Mouse (Mus musculus) heart, embryonic 16.5 days (tissue): ENCODE measurements at regions not wholly inside any gene's neighbourhood (a gene's known extent, or its start where the extent isn't known, plus 50 kb on each side); places are given as distances from the start of the nearest gene placed in this dataset.

Source experiments
- ATAC-seq: fragments of 200-750 bp; cut with Nextera tagmentation; replicated peaks from 2 replicates; pipeline ENCODE4 v1.8.0; 2017; ENCODE audit warnings: moderate number of reproducible peaks; ENCODE audit not compliant: insufficient read depth, low FRiP score; ENCODE audit errors: extremely low read depth
- H3K27ac ChIP-seq: fragments of 300-500 bp; sonication (generic); 2 replicates; pipeline ENCODE4 v1.5.1; 2014; ENCODE audit warnings: mild to moderate bottlenecking, low read length, control low read depth, moderate library complexity
- H3K27me3 ChIP-seq: fragments of 300-500 bp; sonication (generic); 2 replicates; pipeline ENCODE4 v1.6.1; 2014; ENCODE audit warnings: low read length, mixed read lengths; ENCODE audit not compliant: control insufficient read depth, insufficient read depth
- H3K36me3 ChIP-seq: fragments of 300-500 bp; sonication (generic); 2 replicates; pipeline ENCODE4 v1.6.1; 2014; ENCODE audit not compliant: control insufficient read depth, insufficient read depth
- H3K4me1 ChIP-seq: fragments of 300-500 bp; sonication (generic); 2 replicates; pipeline ENCODE4 v1.6.1; 2014; ENCODE audit warnings: low read length, mixed read lengths; ENCODE audit not compliant: control insufficient read depth, insufficient read depth
- H3K4me2 ChIP-seq: fragments of 300-500 bp; sonication (generic); 2 replicates; pipeline ENCODE4 v1.6.1; 2014; ENCODE audit warnings: low read depth, mild to moderate bottlenecking, control low read depth, low read length
- H3K4me3 ChIP-seq: fragments of 300-500 bp; sonication (generic); 2 replicates; pipeline ENCODE4 v1.5.1; 2014; ENCODE audit warnings: mild to moderate bottlenecking, control low read depth, low read length
- H3K9ac ChIP-seq: fragments of 300-500 bp; sonication (generic); 2 replicates; pipeline ENCODE4 v1.6.1; 2014; ENCODE audit warnings: low read length, control low read depth
- H3K9me3 ChIP-seq: fragments of 300-500 bp; sonication (generic); replicated peaks from 2 replicates; pipeline ENCODE4 v1.6.1; 2016; ENCODE audit warnings: low read length; ENCODE audit not compliant: control insufficient read depth
- WGBS: fragments of 180-500 bp; shearing (Covaris S2); extraction: QIAGEN DNeasy Blood & Tissue Kit; methylation state at CpG from one replicate; pipeline ENCODE4 v1.1.7; 2014; 5-methylcytosine and 5-hydroxymethylcytosine counted together

- Histone ChIP-seq H3K9me3 (no peaks in the 10 kb centered on the region), H3K36me3 (no peaks in the 10 kb centered on the region), H3K27me3 (no peaks in the 10 kb centered on the region), H3K9ac (no peak overlapping the region), H3K27ac (no peak overlapping the region), H3K4me3 (no peak overlapping the region), H3K4me2 (no peak overlapping the region), H3K4me1 (no peaks in the 10 kb centered on the region)
- ATAC-seq, result no peak
- 84% methylated on average over 5 of the region's 5 CpGs for WGBS
Measured at GRCm38 (mm10) chr2:137821344-137821916, 434.9 kb upstream of the Btbd3 start.

- Histone ChIP-seq H3K27ac (no peak overlapping the region), H3K9ac (no peak overlapping the region), H3K4me3 (no peak overlapping the region), H3K4me2 (no peak overlapping the region), H3K36me3 (no peaks in the 10 kb centered on the region), H3K9me3 (no peaks in the 10 kb centered on the region), H3K27me3 (no peaks in the 10 kb centered on the region), H3K4me1 (no peaks in the 10 kb centered on the region)
- WGBS, result 85% methylated on average over 1 of the region's 1 CpGs
- no peak for ATAC-seq
Measured at GRCm38 (mm10) chr2:137814945-137815344, 441.4 kb upstream of the Btbd3 start.

- no peak for ATAC-seq
- Histone ChIP-seq H3K4me3 (no peak overlapping the region), H3K9ac (no peak overlapping the region), H3K4me2 (no peak overlapping the region), H3K27me3 (no peaks in the 10 kb centered on the region), H3K27ac (no peak overlapping the region), H3K9me3 (no peaks in the 10 kb centered on the region), H3K36me3 (no peaks in the 10 kb centered on the region), H3K4me1 (no peaks in the 10 kb centered on the region)
- 93% methylated on average over 13 of the region's 13 CpGs for WGBS
Measured at GRCm38 (mm10) chr2:137808401-137809230, 447.7 kb upstream of the Btbd3 start.

- no peak overlapping the region for H3K4me2 ChIP-seq
- H3K9me3 ChIP-seq, result no peaks in the 10 kb centered on the region
- WGBS, result 73% methylated on average over 5 of the region's 5 CpGs
- H3K27me3 ChIP-seq, result no peaks in the 10 kb centered on the region
- no peaks in the 10 kb centered on the region for H3K4me1 ChIP-seq
- H3K27ac ChIP-seq, result no peak overlapping the region
- ATAC-seq, result no peak
- H3K9ac ChIP-seq, result no peak overlapping the region
- H3K36me3 ChIP-seq, result no peaks in the 10 kb centered on the region
- no peak overlapping the region for H3K4me3 ChIP-seq
Measured at GRCm38 (mm10) chr2:137807594-137808295, 448.6 kb upstream of the Btbd3 start.

GRCm38 (mm10) chr2:137794841-137795240 lies 461.5 kb upstream of the Btbd3 start:
- no peaks in the 10 kb centered on the region for H3K9me3 ChIP-seq
- no peak overlapping the region for H3K4me2 ChIP-seq
- no peaks in the 10 kb centered on the region for H3K36me3 ChIP-seq
- H3K27ac ChIP-seq, result no peak overlapping the region
- no peaks in the 10 kb centered on the region for H3K27me3 ChIP-seq
- no peak for ATAC-seq
- WGBS, result 50% methylated on average over 2 of the region's 2 CpGs
- H3K9ac ChIP-seq, result no peak overlapping the region
- no peaks in the 10 kb centered on the region for H3K4me1 ChIP-seq
- H3K4me3 ChIP-seq, result no peak overlapping the region

- Histone ChIP-seq H3K4me1 (no peaks in the 10 kb centered on the region), H3K9me3 (no peaks in the 10 kb centered on the region), H3K4me2 (no peak overlapping the region), H3K27ac (no peak overlapping the region), H3K9ac (no peak overlapping the region), H3K4me3 (no peak overlapping the region), H3K27me3 (no peaks in the 10 kb centered on the region), H3K36me3 (no peaks in the 10 kb centered on the region)
- no peak for ATAC-seq
- WGBS, result 69% methylated on average over 6 of the region's 6 CpGs
Measured at GRCm38 (mm10) chr2:137784091-137784490, 472.3 kb upstream of the Btbd3 start.

- Histone ChIP-seq H3K36me3 (no peaks in the 10 kb centered on the region), H3K27me3 (no peaks in the 10 kb centered on the region), H3K4me1 (no peaks in the 10 kb centered on the region), H3K4me3 (no peak overlapping the region), H3K4me2 (no peak overlapping the region), H3K9ac (no peak overlapping the region), H3K27ac (no peak overlapping the region), H3K9me3 (no peaks in the 10 kb centered on the region)
- 81% methylated on average over 3 of the region's 3 CpGs for WGBS
- ATAC-seq, result no peak
Measured at GRCm38 (mm10) chr2:137777430-137777829, 478.9 kb upstream of the Btbd3 start.

- no peak for ATAC-seq
- H3K27ac ChIP-seq, result no peak overlapping the region
- H3K4me1 ChIP-seq, result no peaks in the 10 kb centered on the region
- no peak overlapping the region for H3K4me2 ChIP-seq
- no peaks in the 10 kb centered on the region for H3K36me3 ChIP-seq
- H3K27me3 ChIP-seq, result no peaks in the 10 kb centered on the region
- no peak overlapping the region for H3K4me3 ChIP-seq
- H3K9ac ChIP-seq, result no peak overlapping the region
- no peaks in the 10 kb centered on the region for H3K9me3 ChIP-seq
Measured at GRCm38 (mm10) chr2:137764785-137765184, 491.6 kb upstream of the Btbd3 start.

GRCm38 (mm10) chr2:137759455-137759854 lies 496.9 kb upstream of the Btbd3 start:
- 84% methylated on average over 2 of the region's 2 CpGs for WGBS

More at GRCm38 (mm10) chr2:137759455-137759854, 496.9 kb upstream of the Btbd3 start:
- Histone ChIP-seq H3K36me3 (no peaks in the 10 kb centered on the region), H3K9ac (no peak overlapping the region), H3K4me3 (no peak overlapping the region), H3K27ac (no peak overlapping the region), H3K4me1 (0 out of 2 replicates have a peak, but pooled peaks cover 3% of the 10 kb centered on the region), H3K27me3 (no peaks in the 10 kb centered on the region), H3K9me3 (no peaks in the 10 kb centered on the region), H3K4me2 (no peak overlapping the region)
- no peak for ATAC-seq
